Comparison of ENCODE assay signal across 8 mouse cellular contexts in the genomic region with DNA sequence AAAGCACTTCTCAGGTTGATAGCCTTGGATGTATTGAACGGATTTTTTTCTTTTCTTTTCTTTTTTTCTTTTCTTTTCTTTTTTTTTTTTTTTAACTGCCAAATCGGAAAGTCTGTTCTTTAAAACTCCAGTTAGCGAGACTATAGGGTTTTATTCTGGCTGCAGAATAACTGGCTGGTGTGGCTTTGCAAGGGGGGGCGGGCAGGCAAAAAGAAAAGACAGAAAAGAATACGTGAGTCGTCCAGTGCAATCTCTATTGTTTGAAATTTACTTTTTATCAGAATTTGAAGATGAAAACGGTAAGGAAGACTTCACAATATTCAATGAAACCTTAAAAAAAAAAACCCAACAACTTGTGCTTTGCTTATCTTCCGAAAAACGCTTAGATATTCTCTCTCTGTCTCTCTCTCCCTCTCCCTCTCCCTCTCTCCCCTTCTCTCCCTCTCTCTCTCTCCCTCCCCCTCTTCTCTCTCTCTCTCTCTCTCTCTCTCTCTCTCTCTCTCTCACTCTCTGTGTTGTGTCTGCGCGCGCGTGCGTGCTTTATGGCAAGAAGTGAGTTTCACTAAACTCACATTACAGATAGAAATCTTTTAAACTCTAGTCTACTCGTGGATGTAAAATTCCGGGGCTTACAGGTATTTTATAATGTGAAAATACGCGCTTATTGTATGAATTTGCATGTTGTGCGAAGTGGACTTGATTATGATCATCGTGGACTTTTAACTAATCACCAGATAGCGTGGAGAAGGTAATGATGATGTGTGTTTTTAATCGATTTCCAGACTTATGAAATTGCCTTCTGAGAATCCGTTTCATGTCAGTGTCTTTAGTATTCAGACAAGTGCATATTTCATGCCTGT. TPM values are rescaled to one million over a fixed set of nuclear protein-coding genes. Genes with fewer than 3 reads are reported as not detected.
DNase-seq lines count a peak whose midpoint lies in the region; ATAC-seq and TF ChIP-seq lines count a peak whose summit lies in the region.

TSS of gene Adamts6 (plus strand) at position 470 of the 860 bp plus-strand sequence.

- peak within 1 kb of the TSS; percentile 57 for H3K9ac ChIP-seq in kidney, embryonic 16.5 days (replicated peaks; ENCODE audit: low read length)

- no peak for TF ChIP-seq CTCF in testis, adult 2 months (IDR thresholded peaks at IDR 0.05; ENCODE audit: control insufficient read depth, insufficient read depth, insufficient replicate concordance, low read depth, low read length)

- H3K9me3 ChIP-seq in kidney, embryonic 16.5 days (ENCODE audit: low read length): no peaks in the 10 kb centered on the region

- H3K36me3 ChIP-seq in testis, adult 2 months (ENCODE audit: control insufficient read depth, insufficient read depth, low read length): no peaks in the 10 kb centered on the region
- H3K36me3 ChIP-seq in kidney, embryonic 16.5 days (ENCODE audit: insufficient read depth, low read length): no peaks in the 10 kb centered on the region

- H3K4me1 ChIP-seq in testis, adult 2 months (ENCODE audit: control insufficient read depth, insufficient read depth, low read length): peaks cover 3% of the 10 kb centered on the region
- H3K4me1 ChIP-seq in kidney, embryonic 16.5 days (ENCODE audit: insufficient read depth, low read length): peaks cover 6% of the 10 kb centered on the region

- H3K27me3 ChIP-seq in testis, adult 2 months (ENCODE audit: control insufficient read depth, insufficient read depth, low read length): no peaks in the 10 kb centered on the region
- no peaks in the 10 kb centered on the region for H3K27me3 ChIP-seq in kidney, embryonic 16.5 days (ENCODE audit: insufficient read depth, low read length)

- peak within 1 kb of the TSS; percentile 80 for H3K4me2 ChIP-seq in kidney, embryonic 16.5 days (replicated peaks; ENCODE audit: low read depth, low read length)

- TF ChIP-seq POLR2A in testis, adult 2 months (IDR thresholded peaks at IDR 0.05; ENCODE audit: control insufficient read depth, low read depth, low read length): no peak

- H3K4me3 ChIP-seq in testis, adult 2 months (ENCODE audit: control insufficient read depth, low read depth, low read length): peak within 1 kb of the TSS; percentile 70
- peak within 1 kb of the TSS; percentile 58 for H3K4me3 ChIP-seq in kidney, embryonic 16.5 days (ENCODE audit: low read length)

- ATAC-seq in kidney, embryonic 16.5 days (ENCODE audit: low FRiP score, low TSS enrichment): no peak

- DNase-seq in testis, postnatal 14 days (ENCODE audit: low spot score): no peak
- peak; percentile 56 for DNase-seq in brain, adult 2 months (ENCODE audit: low read depth, low spot score)
- peak; percentile 32 for DNase-seq in forelimb bud, embryonic 11.5 days (ENCODE audit: low read depth, low spot score)
- peak; percentile 37 for DNase-seq in mesoderm, embryonic 11.5 days (ENCODE audit: low read depth, low spot score)
- DNase-seq in thymus, postnatal 0 days (ENCODE audit: low spot score): peak; percentile 63
- DNase-seq in left cerebral cortex, postnatal 14 days (ENCODE audit: low spot score in 2 of 2): no peak

- intact Hi-C loops in left cerebral cortex, postnatal 14 days (cut with DNase I): loop anchor here (2.0 to 5.0 kb wide), 4 partner anchors 230 to 655 kb away; no protein-coding TSS in a partner anchor

- 1% methylated on average over 23 of the region's 23 CpGs for WGBS in kidney, embryonic 16.5 days

- peak within 1 kb of the TSS; percentile 49; the same call in 1 of the 2 replicates for H3K27ac ChIP-seq in testis, adult 2 months (ENCODE audit: control insufficient read depth, insufficient read depth, low read depth, low read length)
- H3K27ac ChIP-seq in kidney, embryonic 16.5 days (ENCODE audit: low read length): peak within 1 kb of the TSS; percentile 82

RNA-seq across cellular contexts. Expression of gene Adamts6, which starts in this region (rescaled TPM):
- 0.37 and 0.74 TPM in 2 replicates for polyA plus RNA-seq in testis, adult 2 months (2012; rRNA removed)
- polyA plus RNA-seq in kidney, embryonic 16.5 days (2015; fragmentation: Nextera tagmentation; extraction: Ambion mirVana): 1.9 and 3.2 TPM in 2 replicates
- 1.8 and 2.1 TPM in 2 replicates for polyA plus RNA-seq in thymus, postnatal 0 days (2015; fragmentation: Nextera tagmentation; extraction: Ambion mirVana)
- total RNA-seq in left cerebral cortex, postnatal 14 days (2021): 1 to 10 TPM; 3.1 to 3.4 TPM

Comparison
In these comparisons a context has a peak if more than half of its experiments do, and no peak if none do; other contexts are left out.
1. DNase-seq: peak in brain, adult 2 months (single experiment), forelimb bud, embryonic 11.5 days (single experiment), mesoderm, embryonic 11.5 days (single experiment) and thymus, postnatal 0 days (single experiment); none in testis, postnatal 14 days (single experiment) and left cerebral cortex, postnatal 14 days (0 of 2).